Mouse (Mus musculus): ENCODE measurements around the gene Alkbh1. TPM values are rescaled to one million over a fixed set of nuclear protein-coding genes. Genes with fewer than 3 reads are reported as not detected.

Gene Alkbh1
- polyA plus RNA-seq, 2 experiments from 2014 or later: 53.3 to 59.3 TPM

DNA sequence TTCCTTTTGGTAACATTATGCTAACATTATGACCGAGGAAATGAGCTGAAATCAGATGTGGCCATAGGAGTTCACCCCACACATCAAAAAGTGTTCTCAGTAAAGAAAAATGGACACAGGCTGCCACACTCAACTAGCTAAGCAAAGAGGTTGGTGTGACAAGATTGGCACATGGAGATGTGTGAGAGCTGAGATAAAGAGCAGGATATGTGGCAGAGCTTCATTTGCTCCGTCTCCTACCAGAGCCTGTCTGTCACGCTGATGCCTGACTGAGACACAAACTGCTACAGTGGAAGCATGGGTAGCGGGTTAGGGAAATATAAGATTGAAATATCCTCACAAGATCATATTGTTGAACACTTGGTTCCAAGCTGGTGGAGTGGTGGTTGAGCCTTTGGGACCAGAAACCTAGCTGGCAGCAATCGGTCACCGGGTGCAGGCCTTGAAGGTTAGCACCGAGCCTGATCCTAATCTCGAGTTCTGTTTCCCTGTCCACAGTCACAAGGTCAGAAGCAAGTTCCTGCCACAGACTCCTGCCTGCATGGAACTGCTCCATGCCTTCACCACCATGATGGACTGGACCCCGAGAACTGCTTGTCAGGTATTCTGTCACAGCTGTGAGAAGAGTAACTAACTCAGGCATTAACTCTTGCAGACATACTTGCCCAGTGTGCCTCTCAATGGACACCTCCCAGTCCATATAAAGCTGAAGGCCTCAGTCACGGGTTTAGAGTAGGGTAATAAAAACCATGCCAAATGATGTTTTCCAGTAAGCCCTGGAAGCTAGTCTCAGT lies 63.0 kb downstream of the Alkbh1 start:
- no peak for ATAC-seq

- no peak for ATAC-seq
These were observed 64.3 kb downstream of the Alkbh1 start for GRCm38 (mm10) chr12:87379496-87379895.

Other genes with a start within 250 kb of the Alkbh1 start
- gene Samd15, start 244.3 kb downstream of the Alkbh1 start, polyA plus RNA-seq (2017; shearing (Covaris generic)): 1 to 10 TPM in 1 of 2 experiments, not detected in 1; 5.0 TPM
- gene Tmed8, start 243.6 kb downstream of the Alkbh1 start, polyA plus RNA-seq (2017; shearing (Covaris generic)): 1 to 10 TPM; 3.3 to 3.9 TPM
- 1 to 10 TPM in 1 of 2 experiments, under 1 TPM in 1; 0.64 to 1.2 TPM for gene Noxred1, start 205.3 kb downstream of the Alkbh1 start, polyA plus RNA-seq (2017; shearing (Covaris generic))
- gene Vipas39, start 177.8 kb downstream of the Alkbh1 start, polyA plus RNA-seq (2017; shearing (Covaris generic)): 10 to 100 TPM; 33.6 to 34.7 TPM
- gene Ahsa1, start 177.5 kb downstream of the Alkbh1 start, polyA plus RNA-seq (2017; shearing (Covaris generic)): 100 to 1,000 TPM; 116 to 151 TPM
- gene Ism2, start 144.3 kb downstream of the Alkbh1 start, polyA plus RNA-seq (2017; shearing (Covaris generic)): not detected
- 10 to 100 TPM; 66.1 to 85.8 TPM for gene Sptlc2, start 55.7 kb downstream of the Alkbh1 start, polyA plus RNA-seq (2017; shearing (Covaris generic))
- gene Slirp, start 121 bp downstream of the Alkbh1 start, polyA plus RNA-seq (2017; shearing (Covaris generic)): 100 to 1,000 TPM in 1 of 2 experiments, 10 to 100 TPM in 1; 83.4 to 124 TPM
- gene Snw1, start 28.3 kb upstream of the Alkbh1 start, polyA plus RNA-seq (2017; shearing (Covaris generic)): 100 to 1,000 TPM; 220 to 228 TPM
- 1 to 10 TPM in 1 of 2 experiments, not detected in 1; 1.2 TPM for gene Gm5788, start 50.7 kb upstream of the Alkbh1 start, polyA plus RNA-seq (2017; shearing (Covaris generic))
- not detected for gene Gm8300, start 70.3 kb upstream of the Alkbh1 start, polyA plus RNA-seq (2017; shearing (Covaris generic))
- not detected for gene Oog1, start 158.7 kb upstream of the Alkbh1 start, polyA plus RNA-seq (2017; shearing (Covaris generic))
- gene Gm4027, start 174.9 kb upstream of the Alkbh1 start, polyA plus RNA-seq (2017; shearing (Covaris generic)): not detected
- not detected for gene Gm16381, start 200.6 kb upstream of the Alkbh1 start, polyA plus RNA-seq (2017; shearing (Covaris generic))